Mouse (Mus musculus) ES-Bruce4 (cell line): Measurements from ENCODE around the gene Setd3.

Experiments used
- CTCF ChIP-seq: IDR thresholded peaks from one replicate; pipeline ENCODE4 v1.8.1; 2011; ENCODE audit warnings: low read depth, low read length
- EP300 ChIP-seq: IDR thresholded peaks from 2 replicates; pipeline ENCODE4 v1.6.1; 2011; ENCODE audit warnings: low read depth, low read length; ENCODE audit not compliant: insufficient read depth
- POLR2A ChIP-seq: IDR thresholded peaks from one replicate; pipeline ENCODE4 v1.8.1; 2011; ENCODE audit warnings: low read length; ENCODE audit not compliant: insufficient read depth

DNA sequence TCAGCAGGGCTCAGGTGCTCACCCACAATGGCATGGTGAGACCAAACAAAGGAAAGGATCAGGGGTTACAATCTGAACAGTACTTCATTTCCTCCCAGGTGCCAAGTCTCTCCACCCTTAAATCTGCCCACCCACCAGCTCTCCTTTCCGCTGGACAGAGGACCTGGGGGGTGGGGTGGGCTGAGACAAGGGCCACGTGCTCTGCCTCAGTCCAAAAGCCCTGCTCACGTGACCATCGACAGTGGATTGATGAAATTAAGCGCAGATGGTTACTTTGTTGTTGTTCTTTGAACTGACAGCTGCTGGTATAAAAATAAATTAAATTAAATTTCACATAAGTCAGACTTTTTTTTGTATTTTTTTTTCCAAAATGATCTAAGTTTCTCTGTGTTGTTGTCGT, 109.6 kb downstream of the Setd3 start:
- no peak for TF ChIP-seq POLR2A
- TF ChIP-seq CTCF: no peak
- no peak for TF ChIP-seq EP300
